Mouse (Mus musculus) limb, embryonic 15.5 days (tissue): ENCODE measurements around the gene Gm21680. TPM values are rescaled to one million over a fixed set of nuclear protein-coding genes. Genes with fewer than 3 reads are reported as not detected.

Experiments
- polyA plus RNA-seq: library from polyadenylated mRNA; unstranded; fragments of >200 nt; fragmentation: Nextera tagmentation; extraction: Ambion mirVana; gene quantifications from 2 replicates; pipeline ENCODE4 v1.2.1, GENCODE M21; 2015

Gm21680 gene
- polyA plus RNA-seq, 1 experiment from 2014 or later: 0.14 TPM

Other genes with a start within 250 kb of the Gm21680 start
- 3.3 and 4.2 TPM in 2 replicates for gene Actr3b, start 212.7 kb downstream of the Gm21680 start, polyA plus RNA-seq
- 0.19 TPM in 1 of 2 replicates, not detected in the other for gene Gm21663, start 30.3 kb downstream of the Gm21680 start, polyA plus RNA-seq
- gene Gm21671, start 18.2 kb downstream of the Gm21680 start, polyA plus RNA-seq: 0.10 TPM in 1 of 2 replicates, not detected in the other
- 0.12 TPM in 1 of 2 replicates, not detected in the other for gene Gm21698, start 16.0 kb upstream of the Gm21680 start, polyA plus RNA-seq
- not detected in 2 replicates for gene Gm1979, start 32.1 kb upstream of the Gm21680 start, polyA plus RNA-seq
- 0.09 TPM in 1 of 2 replicates, not detected in the other for gene Gm5862, start 50.3 kb upstream of the Gm21680 start, polyA plus RNA-seq
- 0.14 TPM in 1 of 2 replicates, not detected in the other for gene Speer4a, start 66.9 kb upstream of the Gm21680 start, polyA plus RNA-seq
- 0.19 TPM in 1 of 2 replicates, not detected in the other for gene Gm7347, start 85.9 kb upstream of the Gm21680 start, polyA plus RNA-seq
- gene Gm10471, start 116.6 kb upstream of the Gm21680 start, polyA plus RNA-seq: 0.05 TPM in 1 of 2 replicates, not detected in the other
- gene 5031410I06Rik, start 132.7 kb upstream of the Gm21680 start, polyA plus RNA-seq: not detected in 2 replicates
- 0.14 TPM in 1 of 2 replicates, not detected in the other for gene Gm10220, start 148.8 kb upstream of the Gm21680 start, polyA plus RNA-seq